In the genomic region with DNA sequence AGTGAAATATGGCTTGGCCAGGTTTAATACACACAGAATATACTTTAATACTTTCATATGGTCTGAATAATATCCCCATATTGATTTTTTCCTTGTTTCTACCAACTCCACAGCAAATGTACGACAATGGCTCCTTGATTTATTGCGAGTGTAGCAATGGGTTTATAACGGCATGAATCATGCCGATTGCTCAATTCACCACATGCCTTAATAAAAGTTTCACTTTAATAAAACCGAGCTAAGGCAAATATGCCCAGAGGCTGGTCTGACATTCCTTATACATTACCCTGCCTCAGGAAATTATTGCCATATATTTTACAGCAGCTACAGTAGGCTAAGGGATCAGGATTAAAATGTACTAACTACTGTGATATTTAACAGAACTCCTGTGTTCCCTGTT, we compare ENCODE assay signal across 14 mouse cellular contexts.
A peak's percentile ranks its signal among the peaks of the same experiment; 100 is the strongest.
DNase-seq lines count a peak whose midpoint lies in the region; ATAC-seq lines count a peak whose summit lies in the region.
"Had no signal": no experiment of that assay in that cellular context is flagged by ENCODE, and none has a peak within 500 bp of the region (broad histone marks: within the 10 kb centered on the region; RNA-seq: fewer than 3 reads in every experiment).

No protein-coding gene starts in this region.

- peak; percentile 22 for DNase-seq in embryo, embryonic 11.5 days (ENCODE audit: low read depth, low spot score)
- no peak for DNase-seq in embryo, embryonic 10 days (ENCODE audit: low spot score)
- DNase-seq in urinary bladder, postnatal 14 days (ENCODE audit: low spot score) = peak; percentile 13
- no peak for DNase-seq in urinary bladder, adult 2 months (ENCODE audit: low spot score)
- no peak for DNase-seq in cerebellum, postnatal 14 days
- no peak for DNase-seq in left cerebral cortex, adult 9 months (ENCODE audit: low spot score in 2 of 2)
- DNase-seq: gastrocnemius, adult 2 months; layer of hippocampus, postnatal 36 days had no signal

- no peaks in the 10 kb centered on the region for H3K9me3 ChIP-seq in intestine, embryonic 15.5 days
- H3K9me3 ChIP-seq: heart, embryonic 12.5 days; hindbrain, embryonic 12.5 days; lung, embryonic 15.5 days had no signal

- H3K27ac ChIP-seq in intestine, embryonic 15.5 days = no peak overlapping the region
- H3K27ac ChIP-seq: gastrocnemius, adult 2 months; hindbrain, embryonic 12.5 days; lung, embryonic 15.5 days had no signal

- no peak overlapping the region for H3K9ac ChIP-seq in intestine, embryonic 15.5 days
- H3K9ac ChIP-seq: heart, embryonic 12.5 days; hindbrain, embryonic 12.5 days; lung, embryonic 15.5 days had no signal

- H3K4me1 ChIP-seq in intestine, embryonic 15.5 days (replicated peaks) = no peaks in the 10 kb centered on the region
- H3K4me1 ChIP-seq: heart, embryonic 12.5 days; hindbrain, embryonic 12.5 days; lung, embryonic 15.5 days had no signal

- H3K27me3 ChIP-seq in intestine, embryonic 15.5 days (replicated peaks) = no peaks in the 10 kb centered on the region
- H3K27me3 ChIP-seq: heart, embryonic 12.5 days; hindbrain, embryonic 12.5 days; lung, embryonic 15.5 days had no signal

- no peak overlapping the region for H3K4me3 ChIP-seq in intestine, embryonic 15.5 days (replicated peaks)
- H3K4me3 ChIP-seq: gastrocnemius, adult 2 months; heart, embryonic 12.5 days; hindbrain, embryonic 12.5 days; lung, embryonic 15.5 days had no signal

- H3K4me2 ChIP-seq in intestine, embryonic 15.5 days (replicated peaks) = no peak overlapping the region
- H3K4me2 ChIP-seq: heart, embryonic 12.5 days; hindbrain, embryonic 12.5 days; lung, embryonic 15.5 days; midbrain, embryonic 11.5 days had no signal

- H3K36me3 ChIP-seq in intestine, embryonic 15.5 days = no peaks in the 10 kb centered on the region
- H3K36me3 ChIP-seq: heart, embryonic 12.5 days; hindbrain, embryonic 12.5 days; lung, embryonic 15.5 days had no signal

- peak; percentile 58 for ATAC-seq in intestine, embryonic 15.5 days
- ATAC-seq in frontal cortex, adult (ENCODE audit: low TSS enrichment) = no peak

- 56% methylated on average over 5 of the region's 5 CpGs for WGBS in intestine, embryonic 15.5 days

Comparison
In these comparisons a context has a peak if more than half of its experiments do, and no peak if none do; other contexts are left out.
1. DNase-seq: peak in embryo, embryonic 11.5 days (single experiment) and urinary bladder, postnatal 14 days (single experiment); none in embryo, embryonic 10 days (single experiment), urinary bladder, adult 2 months (single experiment), cerebellum, postnatal 14 days (0 of 2) and left cerebral cortex, adult 9 months (0 of 2).